Mouse (Mus musculus) layer of hippocampus, adult 6 months (tissue): Measurements from ENCODE around the gene Tnni3. TPM values are rescaled to one million over a fixed set of nuclear protein-coding genes. Genes with fewer than 3 reads are reported as not detected.

ENCODE experiments used
- long read RNA-seq, 2 experiments: library from polyadenylated mRNA; unstranded; transcript quantifications; one replicate each; pipeline ENCODE4 v2.0.0; 2019 to 2020
- polyA plus RNA-seq: library from polyadenylated mRNA; unstranded; fragments of <200 nt; fragmentation: Nextera tagmentation; gene quantifications from 2 replicates; pipeline ENCODE4 v1.2.3, GENCODE M21; 2021

The Tnni3 gene
- polyA plus RNA-seq: 0.31 TPM in 1 of 2 replicates, not detected in the other
- long read RNA-seq, experiment 1: 0 reads
- long read RNA-seq, experiment 2: 0 reads

DNA sequence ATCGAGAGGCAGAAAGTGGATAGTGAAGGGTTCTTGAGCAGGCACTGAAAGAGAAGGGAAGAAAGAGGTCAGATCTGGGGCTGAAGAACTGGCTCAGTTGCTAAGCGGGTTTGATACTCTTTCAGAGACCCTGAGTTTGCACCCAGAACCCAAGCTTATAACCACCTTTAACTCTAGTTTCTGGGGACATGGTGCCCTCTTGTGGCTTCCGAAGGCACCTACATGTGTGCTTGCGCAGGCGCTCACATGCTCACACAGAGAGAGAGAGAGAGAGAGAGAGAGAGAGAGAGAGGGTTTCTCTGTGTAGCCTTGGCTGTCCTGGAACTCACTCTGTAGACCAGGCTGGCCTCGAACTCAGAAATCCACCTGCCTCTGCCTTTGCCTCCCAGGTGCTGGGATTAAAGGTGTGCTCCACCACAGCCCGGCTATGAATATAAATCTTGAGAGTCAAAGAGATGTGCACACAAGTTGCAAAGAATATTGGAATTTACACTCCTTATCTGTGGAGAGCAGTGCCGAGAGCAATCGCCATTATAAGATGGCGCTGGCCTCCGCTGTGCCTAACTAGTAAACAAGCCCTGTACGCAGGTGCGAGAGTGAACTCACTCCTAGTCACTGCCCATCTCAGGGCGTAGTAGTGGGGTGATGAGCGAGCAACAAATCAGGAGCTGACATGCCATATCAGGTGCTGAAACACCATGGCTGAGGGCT is at the start of gene Tnni3:
Gene Tnni3, minus strand, starts transcription at position 18 of the 711 bp plus-strand sequence.

GRCm38 (mm10) chr7:4547221-4547641 is 23.2 kb upstream of the Tnni3 start, which contains the start of gene Syt5:
Gene Syt5, minus strand, starts transcription at chr7:4547541.

GRCm38 (mm10) chr7:4532005-4532729 is 8.1 kb upstream of the Tnni3 start, which contains the start of gene Dnaaf3:
Gene Dnaaf3, minus strand, starts transcription at chr7:4532453.

GRCm38 (mm10) chr7:4516332-4517050 is 7.5 kb downstream of the Tnni3 start, which contains the start of gene Tnnt1:
Gene Tnnt1, minus strand, starts transcription at chr7:4516382.

DNA sequence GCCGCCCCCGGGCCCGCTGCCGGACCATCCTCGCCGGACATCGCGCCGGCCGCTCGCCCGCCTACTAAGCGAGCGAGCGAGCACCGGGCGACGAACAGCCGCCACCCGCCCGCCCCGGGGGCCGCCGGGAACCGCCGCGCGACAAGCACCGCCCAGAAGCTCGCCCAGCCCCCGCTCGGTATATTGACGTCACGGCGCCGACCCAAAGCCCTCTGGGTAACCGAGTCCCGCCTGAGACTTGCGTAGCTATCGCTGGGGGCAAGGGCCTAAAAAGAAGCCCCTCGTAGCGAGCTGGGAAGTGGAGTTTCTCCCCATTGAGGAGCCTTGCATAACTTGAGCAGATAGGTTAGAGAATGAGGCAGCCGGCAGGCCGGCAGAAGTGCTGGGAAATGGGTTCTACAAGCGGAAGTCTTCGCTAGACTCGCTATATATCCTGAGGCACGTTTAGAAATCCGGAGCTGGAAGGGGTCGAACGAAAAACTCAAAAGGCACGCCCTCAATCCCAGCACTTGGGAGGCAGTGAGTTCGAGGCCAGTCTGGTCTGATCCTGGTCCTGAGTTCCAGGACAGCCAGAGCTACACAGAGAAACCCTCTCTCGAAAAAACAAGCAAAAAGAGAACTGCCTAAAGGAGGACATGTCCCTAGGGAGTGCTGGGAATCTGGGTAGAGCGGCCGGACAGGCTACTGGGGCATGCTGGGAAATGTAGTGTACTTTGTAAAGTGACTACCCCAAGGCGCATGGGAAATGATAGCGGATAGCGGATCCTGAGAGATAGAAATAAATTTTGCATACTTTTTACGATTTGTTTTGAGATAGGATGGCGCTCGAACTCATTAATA is 22.3 kb downstream of the Tnni3 start, which contains the start of gene Ppp1r12c:
Gene Ppp1r12c, minus strand, starts transcription at position 123 of the 840 bp plus-strand sequence.

Other genes with a start within 250 kb of the Tnni3 start
- gene Ncr1, start 186.5 kb downstream of the Tnni3 start, polyA plus RNA-seq: not detected in 2 replicates
- not detected in 2 replicates for gene Gp6, start 126.5 kb downstream of the Tnni3 start, polyA plus RNA-seq
- gene Rdh13, start 78.6 kb downstream of the Tnni3 start, polyA plus RNA-seq: 24.6 and 35.6 TPM in 2 replicates
- gene Eps8l1, start 63.6 kb downstream of the Tnni3 start, polyA plus RNA-seq: 3.0 and 3.6 TPM in 2 replicates
- gene Ppp1r12c, start 22.5 kb downstream of the Tnni3 start, polyA plus RNA-seq: 18.6 and 18.7 TPM in 2 replicates
- 3.2 and 3.3 TPM in 2 replicates for gene Tnnt1, start 7.8 kb downstream of the Tnni3 start, polyA plus RNA-seq
- gene Dnaaf3, start 8.2 kb upstream of the Tnni3 start, polyA plus RNA-seq: 0.36 and 0.69 TPM in 2 replicates
- 292 and 326 TPM in 2 replicates for gene Syt5, start 23.3 kb upstream of the Tnni3 start, polyA plus RNA-seq
- gene Ptprh, start 79.8 kb upstream of the Tnni3 start, polyA plus RNA-seq: 0.05 and 0.08 TPM in 2 replicates
- 0.38 TPM in 1 of 2 replicates, not detected in the other for gene Tmem86b, start 107.2 kb upstream of the Tnni3 start, polyA plus RNA-seq
- gene Ppp6r1, start 134.8 kb upstream of the Tnni3 start, polyA plus RNA-seq: 3.4 and 5.9 TPM in 2 replicates
- gene Hspbp1, start 160.8 kb upstream of the Tnni3 start, polyA plus RNA-seq: 137 and 145 TPM in 2 replicates
- 3.8 and 6.0 TPM in 2 replicates for gene Brsk1, start 166.4 kb upstream of the Tnni3 start, polyA plus RNA-seq
- not detected in 2 replicates for gene Tmem150b, start 201.0 kb upstream of the Tnni3 start, polyA plus RNA-seq
- 4.3 and 4.5 TPM in 2 replicates for gene Kmt5c, start 215.9 kb upstream of the Tnni3 start, polyA plus RNA-seq
- gene Cox6b2, start 228.9 kb upstream of the Tnni3 start, polyA plus RNA-seq: 19.8 and 42.8 TPM in 2 replicates
- gene Fam71e2, start 247.1 kb upstream of the Tnni3 start, polyA plus RNA-seq: not detected in 2 replicates